Mouse (Mus musculus) ES-E14 (cell line): ENCODE results near the gene Ankrd12.

Experiments
- HCFC1 ChIP-seq: IDR thresholded peaks from 2 replicates; pipeline ENCODE4 v1.6.1; 2012; ENCODE audit warnings: low read length, inconsistent platforms, borderline replicate concordance; ENCODE audit not compliant: insufficient read depth
- ZNF384 ChIP-seq: IDR thresholded peaks from 2 replicates; pipeline ENCODE4 v1.6.1; 2012; ENCODE audit warnings: low read depth, low read length, inconsistent platforms

- no peak for TF ChIP-seq HCFC1
- TF ChIP-seq ZNF384: no peak
Observed at GRCm38 (mm10) chr17:66085038-66085437, 8.1 kb upstream of the Ankrd12 start.
